Mouse (Mus musculus) brain, embryonic 18.5 days (tissue): ENCODE measurements around the gene 1810009J06Rik.
"Not testable (repeated sequence)": the region's sequence is repeated elsewhere in the genome, so short reads cannot be mapped to it uniquely, and the experiment has no call there.

Source experiments
- DNase-seq: peaks from one replicate; pipeline ENCODE4 v3.0.0-alpha.2; 2012; ENCODE audit warnings: low read depth, low spot score

1810009J06Rik gene

DNA sequence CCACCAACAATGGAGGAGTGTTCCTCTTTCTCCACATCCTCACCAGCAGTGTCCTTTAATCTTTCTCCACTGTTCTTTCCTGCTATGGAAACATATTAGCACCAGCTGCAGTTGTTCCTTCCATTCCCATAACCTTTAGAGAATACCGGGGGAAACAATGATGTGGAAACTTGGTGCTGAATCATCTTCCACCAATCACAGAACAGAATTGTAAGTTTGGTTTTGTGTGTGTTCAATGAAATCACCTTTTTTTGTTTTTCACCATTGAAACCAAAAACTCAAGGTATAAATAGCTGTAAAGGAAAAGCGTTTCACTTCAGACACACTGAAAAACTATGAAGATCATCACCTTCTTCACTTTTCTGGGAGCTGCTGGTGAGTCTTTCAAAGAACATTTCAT, at the start of gene 1810009J06Rik:
TSS of gene 1810009J06Rik (plus strand) at position 301 of the 400 bp plus-strand sequence.
- not testable (repeated sequence) for DNase-seq

DNA sequence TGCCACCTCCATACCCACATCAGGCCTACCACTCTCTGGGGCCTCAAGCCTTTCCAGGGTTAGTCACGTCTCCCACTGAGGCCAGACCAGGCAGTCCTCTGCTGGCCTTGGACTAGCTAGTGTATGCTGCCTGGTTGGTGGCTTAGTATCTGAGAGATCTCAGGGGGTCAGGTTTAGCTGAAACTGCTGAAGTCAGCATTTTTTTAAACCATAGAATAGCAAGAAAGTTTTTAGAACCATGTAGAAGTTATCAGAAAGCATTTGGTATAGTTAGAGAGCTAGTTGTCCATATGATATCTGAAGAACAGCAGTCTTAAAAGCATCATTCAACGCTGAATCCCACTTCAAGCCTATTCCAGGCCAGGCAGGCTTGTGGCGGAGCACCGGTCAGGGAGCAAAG, 44.6 kb upstream of the 1810009J06Rik start:
- no peak for DNase-seq

DNA sequence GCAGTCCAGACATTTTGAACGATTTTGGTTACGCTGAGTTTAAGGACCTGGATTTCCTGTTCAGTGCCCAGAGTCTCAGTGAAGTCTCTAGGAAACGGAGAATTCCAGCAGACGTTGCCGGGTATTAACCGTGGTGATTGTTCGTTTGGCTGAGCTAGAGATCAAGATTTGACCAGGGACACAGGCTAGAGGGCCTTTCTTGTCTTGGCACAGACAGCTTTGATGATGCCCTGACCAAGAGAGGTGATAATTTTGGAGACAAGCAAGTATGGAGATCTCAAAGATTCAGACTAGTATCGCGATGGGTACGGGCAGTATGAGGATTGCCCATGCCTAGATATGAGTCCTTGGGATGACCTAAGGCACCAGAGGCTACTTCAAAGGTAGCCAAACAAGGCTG, 24.1 kb upstream of the 1810009J06Rik start, which contains the start of gene 1700074P13Rik:
TSS of gene 1700074P13Rik (minus strand) at position 101 of the 400 bp plus-strand sequence.
- DNase-seq = no peak

DNA sequence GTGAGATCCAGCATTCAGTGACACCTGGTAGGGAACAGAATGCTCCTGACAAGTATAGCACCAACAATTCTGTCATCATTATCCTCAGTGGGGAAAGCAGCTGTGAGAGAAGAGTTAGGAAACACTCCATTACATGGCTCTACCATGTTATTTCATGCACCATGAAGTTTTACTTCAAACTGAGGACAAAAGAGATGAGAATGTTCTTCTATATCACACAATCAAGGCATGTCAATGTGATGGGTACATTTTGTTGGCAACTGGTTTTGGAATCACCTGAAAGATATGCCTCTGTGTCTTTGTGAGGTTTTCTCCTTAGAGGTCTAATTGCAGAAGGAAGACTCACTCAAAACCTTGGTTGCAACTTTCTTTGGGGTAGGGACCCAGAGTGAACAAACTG, 12.8 kb upstream of the 1810009J06Rik start, which contains the start of gene Gm4744:
TSS of gene Gm4744 (minus strand) at position 101 of the 400 bp plus-strand sequence.
- no peak for DNase-seq

DNA sequence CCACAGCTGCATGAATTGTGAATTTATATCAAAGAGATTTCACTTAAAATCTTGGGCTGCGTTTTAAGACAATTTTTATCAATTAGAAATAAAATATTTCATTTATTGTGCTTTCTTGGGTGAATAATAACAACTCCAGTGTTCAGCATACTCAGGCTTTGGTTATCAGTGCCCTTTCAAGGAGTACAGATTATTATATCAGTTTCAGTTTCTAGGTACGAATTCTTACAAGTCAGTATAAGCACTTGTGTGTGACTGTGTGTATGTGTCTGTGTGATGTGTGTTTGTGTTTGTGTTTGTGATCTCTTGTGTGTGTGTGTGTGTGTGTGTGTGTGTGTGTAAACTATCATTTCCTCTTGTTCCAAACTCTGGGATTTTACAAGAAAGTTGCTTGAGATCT, 10.8 kb upstream of the 1810009J06Rik start:
- DNase-seq = no peak

DNA sequence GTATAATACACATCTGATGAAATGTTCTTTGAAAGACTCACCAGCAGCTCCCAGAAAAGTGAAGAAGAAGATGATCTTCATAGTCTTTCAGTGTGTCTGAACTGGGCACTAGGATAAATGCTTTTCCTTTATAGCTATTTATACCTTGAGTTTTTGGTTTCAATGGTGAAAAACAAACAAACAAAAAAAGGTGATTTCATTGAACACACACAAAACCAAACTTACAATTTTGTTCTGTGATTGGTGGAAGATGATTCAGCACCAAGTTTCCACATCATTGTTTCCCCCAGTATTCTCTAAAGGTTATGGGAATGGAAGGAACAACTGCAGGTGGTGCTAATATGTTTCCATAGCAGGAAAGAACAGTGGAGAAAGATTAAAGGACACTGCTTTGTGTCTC, 34.8 kb downstream of the 1810009J06Rik start, which contains the start of gene Gm2663:
TSS of gene Gm2663 (minus strand) at position 101 of the 400 bp plus-strand sequence.
- not testable (repeated sequence) for DNase-seq

DNA sequence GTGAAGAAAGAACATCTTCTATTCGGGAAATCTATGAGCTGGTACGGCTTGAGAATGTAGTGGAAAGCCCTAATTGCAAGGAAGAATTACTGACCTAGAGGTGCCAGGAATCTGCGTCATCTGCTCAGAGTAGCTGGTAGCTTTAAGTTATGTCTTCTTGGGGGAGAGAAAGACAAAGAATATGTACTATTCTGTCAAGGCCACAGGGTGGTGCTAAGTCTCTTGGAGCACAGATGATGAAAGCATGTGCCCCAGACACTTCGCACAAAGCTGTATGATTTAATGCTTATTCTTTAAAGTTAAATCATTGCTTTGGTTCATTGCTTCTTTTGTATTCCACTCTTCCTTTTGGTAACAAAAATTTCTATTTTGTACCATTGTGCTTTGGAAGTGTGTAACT, 50.5 kb downstream of the 1810009J06Rik start:
- no peak for DNase-seq
